Mouse (Mus musculus): ENCODE results near the gene Atg4c.

Gene Atg4c

GRCm38 (mm10) chr4:99263663-99264062, 69.9 kb downstream of the Atg4c start:
- no peak for DNase-seq (ENCODE audit: low spot score in 2 of 2)

DNA sequence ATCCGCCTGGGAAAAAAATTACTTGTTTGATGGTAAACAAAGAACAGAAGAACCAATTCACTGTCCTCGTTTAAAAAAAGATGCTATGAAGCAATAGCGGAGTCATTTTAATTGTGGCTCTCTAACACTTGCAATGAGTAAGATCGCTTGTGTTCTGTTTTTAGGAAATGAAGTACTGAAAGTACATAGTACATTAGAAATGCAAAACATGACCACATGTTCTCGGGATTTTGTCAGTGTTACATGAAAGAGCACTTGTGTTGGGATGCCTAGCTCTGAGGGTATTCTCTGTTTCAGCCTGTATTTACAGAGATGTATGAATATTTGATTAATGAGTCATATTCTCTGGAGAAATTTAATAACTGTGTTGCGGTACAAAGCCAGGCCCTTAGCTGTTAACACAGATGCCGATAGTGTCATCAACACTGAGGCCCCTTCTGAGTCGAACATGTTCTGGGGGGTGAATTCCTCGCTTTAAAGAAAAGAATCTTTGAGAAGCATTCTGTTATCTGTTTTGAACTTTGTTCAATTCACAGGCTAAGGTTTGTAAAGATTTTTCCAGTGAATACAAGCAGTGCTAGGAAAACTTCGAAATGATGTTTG, 73.2 kb downstream of the Atg4c start:
- DNase-seq (ENCODE audit: low spot score in 2 of 2): no peak

DNA sequence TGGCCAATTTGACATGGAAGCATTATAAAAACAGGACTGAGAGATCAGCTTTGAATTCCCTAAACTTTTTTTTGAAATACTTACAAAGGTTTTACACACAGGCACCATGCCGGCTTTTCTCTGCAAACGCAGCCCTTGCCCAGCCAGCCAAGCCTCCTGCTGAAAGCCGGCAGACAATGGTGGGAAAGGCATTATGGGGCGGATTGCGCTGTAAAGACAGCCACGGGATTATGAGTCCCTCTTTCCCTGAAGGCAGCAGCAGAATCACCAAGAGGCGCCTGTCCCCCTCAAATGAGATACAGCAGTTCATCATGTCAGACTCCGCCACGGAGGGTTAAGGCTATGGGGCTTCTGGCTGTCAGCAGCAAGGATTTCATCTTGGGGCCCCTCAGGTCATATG, 79.1 kb downstream of the Atg4c start:
- no peak for DNase-seq (ENCODE audit: low spot score in 2 of 2)

- no peak for DNase-seq (ENCODE audit: low spot score in 2 of 2)
Measured at GRCm38 (mm10) chr4:99273466-99273865, 79.7 kb downstream of the Atg4c start.

- no peak for DNase-seq (ENCODE audit: low spot score in 2 of 2)
Measured at GRCm38 (mm10) chr4:99273979-99274378, 80.2 kb downstream of the Atg4c start.

DNA sequence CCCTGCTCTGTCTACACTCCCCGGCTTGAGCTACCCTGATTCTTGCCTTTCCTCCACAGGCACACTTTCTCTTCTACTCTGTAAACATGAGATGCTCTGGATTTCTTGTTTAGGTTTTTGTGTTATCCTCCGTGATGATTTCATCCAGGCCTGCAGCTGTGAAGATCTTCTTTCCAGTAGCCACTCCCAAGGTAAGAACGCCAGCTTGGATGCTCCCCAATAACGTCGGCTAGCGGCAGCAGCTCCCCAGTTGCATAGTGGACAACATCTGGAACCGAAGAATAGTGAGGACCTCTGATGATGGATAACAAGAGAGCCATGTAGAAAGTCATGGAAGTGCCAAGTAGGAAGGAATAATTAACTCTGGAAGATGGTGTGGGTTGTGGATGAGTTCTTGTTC, 85.1 kb downstream of the Atg4c start:
- no peak for DNase-seq (ENCODE audit: low spot score in 2 of 2)

DNA sequence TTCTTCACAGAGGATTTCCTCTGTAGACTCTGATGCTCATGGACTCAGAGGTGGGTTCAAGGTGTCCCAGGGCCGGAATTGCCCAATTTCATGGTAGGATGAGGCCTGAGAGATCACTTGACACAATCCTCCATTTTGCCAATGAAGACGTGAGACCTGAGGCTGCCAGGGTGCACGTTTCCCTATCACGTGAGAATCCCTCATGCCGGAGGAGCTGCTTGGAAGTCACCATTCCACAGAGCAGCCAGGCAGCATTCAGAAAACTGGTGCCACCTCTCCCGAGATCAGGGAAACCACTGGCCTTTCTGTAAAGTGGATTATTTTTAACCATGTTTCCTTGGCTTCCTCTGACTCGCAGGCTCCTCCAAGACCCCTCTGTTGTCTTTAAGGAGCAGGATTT, 88.0 kb downstream of the Atg4c start:
- no peak for DNase-seq (ENCODE audit: low spot score in 2 of 2)

GRCm38 (mm10) chr4:99289286-99289685, 95.6 kb downstream of the Atg4c start:
- DNase-seq (ENCODE audit: low spot score in 2 of 2): no peak

DNA sequence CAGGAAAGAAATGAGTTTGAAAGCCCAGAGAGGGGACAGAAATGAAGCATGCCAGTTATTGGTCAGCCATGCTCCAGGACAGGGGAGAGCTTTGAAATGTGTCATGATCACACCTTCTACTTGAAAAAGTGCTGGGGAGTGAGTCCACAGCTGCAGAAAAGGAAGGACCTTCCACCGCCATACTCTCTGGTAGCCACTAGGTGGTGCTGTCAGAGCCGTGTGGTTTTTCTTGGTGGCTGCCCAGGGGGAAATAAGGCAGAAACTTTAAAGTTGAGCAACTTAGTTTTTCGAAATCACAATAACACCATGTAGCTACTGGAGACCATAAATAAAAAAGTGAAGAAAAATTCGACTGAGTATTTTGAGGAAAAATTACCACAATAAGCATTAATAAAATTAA, 104.9 kb downstream of the Atg4c start:
- DNase-seq (ENCODE audit: low spot score in 2 of 2): peak in 1 of 2 experiments; percentile 15

GRCm38 (mm10) chr4:99304793-99305192, 111.1 kb downstream of the Atg4c start:
- no peak for DNase-seq (ENCODE audit: low spot score in 2 of 2)

Data from spleen, postnatal 14 days (tissue).